Mouse (Mus musculus) kidney, adult 2 months (tissue): Measurements from ENCODE around the gene Cyp2d22.

Experiments
- CTCF ChIP-seq: fragments of 200-500 bp; conservative IDR thresholded peaks from 2 replicates; pipeline ENCODE4 v1.5.1; 2011; ENCODE audit warnings: low read depth, mild to moderate bottlenecking, control low read depth, low read length, moderate library complexity, mixed read lengths; ENCODE audit not compliant: insufficient read depth, insufficient read length
- POLR2A ChIP-seq: fragments of 200-500 bp; IDR thresholded peaks from one replicate; pipeline ENCODE4 v1.6.1; 2011; ENCODE audit warnings: low read depth, low read length, control low read depth

DNA sequence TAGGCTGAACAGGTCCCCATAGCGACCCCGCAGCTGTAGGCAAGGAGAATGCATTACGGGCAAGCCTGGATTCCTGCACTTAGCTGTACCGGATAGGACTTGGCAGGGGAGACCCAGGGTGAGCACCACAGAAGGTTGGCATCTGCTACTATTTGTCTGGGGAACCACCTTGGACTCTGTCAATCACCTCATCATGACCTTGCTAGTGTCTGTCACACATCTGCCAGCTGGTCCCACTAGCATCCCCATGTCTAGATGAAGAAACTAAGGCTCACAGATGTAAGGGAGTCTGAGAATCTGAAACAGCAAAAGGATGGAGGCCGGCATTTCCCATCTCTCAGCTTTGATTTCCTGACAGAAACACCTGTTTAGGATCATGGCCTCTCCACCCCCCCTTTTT is 5.6 kb downstream of the Cyp2d22 start:
- TF ChIP-seq CTCF = no peak
- no peak for TF ChIP-seq POLR2A
